Mouse (Mus musculus) kidney, postnatal 36 days (tissue): ENCODE measurements around the gene Ccdc120.

Experiments
- DNase-seq, 2 experiments: peaks; one replicate each; pipeline ENCODE4 v3.0.0; 2021 to 2022; ENCODE audit warnings: mixed read lengths in 2 of 2

Gene Ccdc120

GRCm38 (mm10) chrX:7688321-7688720 is 62.4 kb downstream of the Ccdc120 start:
- no peak for DNase-seq
